Mouse (Mus musculus): ENCODE measurements around the gene Nip7.

The Nip7 gene

GRCm38 (mm10) chr8:107065511-107066496, 9.1 kb downstream of the Nip7 start, which contains the start of gene Tmed6:
Gene Tmed6 (minus strand): TSS chr8:107065644.
- CTCF ChIA-PET = interaction anchor here (0.6 to 0.7 kb wide), 4 partner anchors 8 to 659 kb away, joined by 3 to 7 read pairs (median 3); no protein-coding TSS in a partner anchor

DNA sequence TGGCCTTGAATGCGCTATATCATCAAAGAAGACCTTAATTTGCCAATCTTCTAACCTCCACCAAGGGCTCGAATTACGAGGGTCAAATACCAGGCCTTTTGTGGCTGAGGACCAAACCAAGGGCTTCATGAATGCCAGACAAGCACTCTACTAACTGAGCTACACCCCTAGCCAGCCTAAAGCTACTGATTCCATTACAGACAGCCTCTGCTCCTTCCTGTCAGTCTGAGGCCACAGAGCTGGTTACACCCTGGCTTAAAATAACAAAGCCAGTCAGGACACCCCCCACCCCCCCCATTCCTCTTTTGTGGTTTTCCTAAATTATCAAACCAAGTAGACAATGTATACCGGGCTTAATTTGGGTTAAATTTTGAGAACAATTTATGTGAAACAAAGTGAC, 17.0 kb downstream of the Nip7 start:
- CTCF ChIA-PET = interaction anchor here (0.6 kb wide), 1 partner anchor 345 kb away, joined by 5 read pairs; no protein-coding TSS in a partner anchor

DNA sequence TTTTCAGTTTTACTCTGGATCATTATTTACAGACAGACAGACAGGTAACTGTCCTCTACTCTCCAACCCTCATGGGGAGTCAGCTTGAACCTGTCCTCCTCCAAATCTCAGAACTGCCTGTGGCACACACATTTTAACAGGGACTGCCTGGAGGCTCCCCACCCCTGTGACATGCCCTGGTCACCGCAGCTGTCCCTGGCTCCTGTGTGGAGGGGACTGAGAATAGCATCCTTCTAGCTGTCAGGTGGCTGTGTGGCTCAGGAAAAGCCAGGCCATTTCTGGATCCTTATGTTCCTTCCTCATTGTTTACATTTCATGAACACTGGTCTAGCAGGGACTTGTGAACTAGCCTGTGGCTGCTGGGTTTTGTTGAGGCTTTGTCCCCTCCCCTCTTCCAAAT, 17.5 kb downstream of the Nip7 start:
- CTCF ChIA-PET = no interaction called here

GRCm38 (mm10) chr8:107076239-107076888, 19.7 kb downstream of the Nip7 start:
- CTCF ChIA-PET = no interaction called here

DNA sequence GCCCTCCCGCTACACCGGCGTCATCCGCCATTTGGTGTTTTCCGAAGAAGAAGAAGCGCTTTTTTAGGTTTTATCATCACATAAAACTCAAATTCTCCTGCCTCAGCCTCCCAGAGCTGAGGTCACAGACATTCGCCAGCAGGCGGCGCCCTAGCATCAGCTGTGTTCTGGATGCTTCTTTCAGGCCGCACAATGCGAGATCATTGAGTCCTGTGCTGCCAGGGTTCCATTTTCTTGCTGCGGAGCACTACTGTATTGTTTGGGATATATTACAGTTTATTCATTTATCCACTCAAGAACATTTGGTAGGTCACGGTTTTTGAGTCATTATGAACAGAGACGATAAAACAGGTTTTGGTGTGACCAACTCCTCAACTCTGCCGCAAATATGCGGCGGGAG, 28.7 kb downstream of the Nip7 start:
- CTCF ChIA-PET = no interaction called here

- CTCF ChIA-PET = interaction anchor here (0.7 kb wide), 1 partner anchor 668 kb away, joined by 3 read pairs; no protein-coding TSS in a partner anchor
Observed at GRCm38 (mm10) chr8:107086018-107086417, 29.3 kb downstream of the Nip7 start.

GRCm38 (mm10) chr8:107088526-107089063, 31.9 kb downstream of the Nip7 start:
- CTCF ChIA-PET = no interaction called here

DNA sequence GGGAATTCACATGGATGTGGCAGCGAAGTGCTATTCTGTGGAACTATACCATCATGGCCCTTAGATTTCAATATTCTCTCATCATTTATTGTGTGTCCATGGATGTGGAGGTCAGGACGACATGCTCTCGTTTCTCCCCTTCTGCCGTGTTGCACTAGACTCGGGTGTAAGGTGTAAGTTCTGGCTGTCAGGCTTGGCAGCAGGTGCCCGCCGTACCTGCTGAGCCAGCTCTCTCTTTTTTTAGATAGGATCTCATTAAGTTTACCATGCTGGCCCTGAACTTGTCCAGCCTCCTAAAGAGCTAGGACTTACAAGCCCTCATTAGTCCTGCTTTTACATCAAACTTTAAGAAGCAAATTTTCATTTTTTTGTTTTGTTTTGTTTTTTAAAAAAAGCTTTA, 33.9 kb downstream of the Nip7 start:
- CTCF ChIA-PET = interaction anchor here (0.6 kb wide), 1 partner anchor 77 kb away, joined by 5 read pairs; no protein-coding TSS in a partner anchor

GRCm38 (mm10) chr8:107095717-107096365, 39.2 kb downstream of the Nip7 start:
- CTCF ChIA-PET = no interaction called here

GRCm38 (mm10) chr8:107096366-107097036, 39.8 kb downstream of the Nip7 start, which contains the start of gene Terf2:
Gene Terf2 (minus strand): TSS chr8:107096547.
- CTCF ChIA-PET = no interaction called here

DNA sequence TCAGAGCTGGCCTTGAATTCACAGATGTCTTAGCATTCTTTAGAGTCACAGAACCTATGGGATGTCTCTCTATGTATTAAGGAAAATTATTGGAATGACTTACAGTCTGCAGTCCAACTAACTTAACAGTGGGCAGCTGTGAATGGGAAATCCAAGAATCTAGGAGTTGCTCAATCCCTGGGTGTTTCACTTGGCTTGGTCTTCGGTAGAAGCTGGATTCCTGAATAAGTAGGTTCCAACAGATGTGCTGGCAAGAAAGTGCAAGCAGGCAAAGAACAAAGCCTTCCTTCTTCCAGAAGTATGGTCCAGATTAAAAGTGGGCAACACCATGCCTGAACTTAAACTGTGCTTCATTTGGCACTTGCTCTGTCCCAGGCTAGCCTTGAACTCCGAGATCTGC, 44.0 kb downstream of the Nip7 start:
- CTCF ChIA-PET = no interaction called here

GRCm38 (mm10) chr8:107104547-107104946, 47.9 kb downstream of the Nip7 start:
- CTCF ChIA-PET = interaction anchor here (0.5 kb wide), 1 partner anchor 91 kb away, joined by 9 read pairs; no protein-coding TSS in a partner anchor

DNA sequence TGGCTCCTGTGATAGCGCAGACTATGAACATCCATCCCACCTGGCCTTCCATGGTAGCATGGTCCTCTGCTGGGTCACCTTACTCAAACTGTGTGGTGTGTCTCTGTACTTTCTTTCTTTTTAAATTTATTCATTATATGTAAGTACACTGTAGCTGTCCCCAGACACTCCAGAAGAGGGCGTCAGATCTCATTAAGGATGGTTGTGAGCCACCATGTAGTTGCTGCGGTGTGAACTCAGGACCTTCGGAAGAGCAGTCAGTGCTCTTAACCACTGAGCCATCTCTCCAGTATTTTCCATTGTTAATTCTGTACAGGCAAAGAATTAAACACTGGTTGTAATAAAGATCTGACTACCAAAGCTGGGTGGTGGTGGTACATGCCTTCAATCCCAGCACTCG, 51.4 kb downstream of the Nip7 start:
- CTCF ChIA-PET = interaction anchor here (0.7 kb wide), 1 partner anchor 1965 kb away, joined by 3 read pairs; no protein-coding TSS in a partner anchor

GRCm38 (mm10) chr8:107108978-107109720, 52.5 kb downstream of the Nip7 start:
- CTCF ChIA-PET = interaction anchor here (0.6 to 0.7 kb wide), 2 partner anchors 14 to 231 kb away, joined by 3 to 4 read pairs; no protein-coding TSS in a partner anchor

GRCm38 (mm10) chr8:107109816-107110435, 53.2 kb downstream of the Nip7 start:
- CTCF ChIA-PET = interaction anchor here (0.6 to 0.7 kb wide), 3 partner anchors 13 to 230 kb away, joined by 3 to 13 read pairs (median 4); no protein-coding TSS in a partner anchor
